22 mouse cellular contexts compared by ENCODE assay signal in the genomic region with DNA sequence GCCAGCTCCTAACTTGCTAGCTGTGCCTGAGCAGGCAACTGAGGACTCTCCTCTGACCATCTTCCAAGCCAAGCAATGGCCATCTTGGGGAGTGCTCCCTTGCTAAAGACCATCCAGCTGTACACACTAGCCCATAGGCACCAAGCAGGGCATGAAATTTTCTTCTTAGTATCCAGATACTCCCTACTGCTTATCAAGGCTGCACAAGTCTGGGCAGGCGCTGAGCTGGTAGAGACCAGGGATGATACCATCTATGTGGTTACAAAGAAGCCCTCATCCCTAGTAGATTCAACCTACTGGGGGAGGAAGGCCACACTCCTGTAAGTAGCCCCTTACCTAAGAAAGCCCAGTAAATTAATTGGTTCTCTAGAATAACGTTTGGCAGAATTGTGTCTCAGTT. TPM values are rescaled to one million over a fixed set of nuclear protein-coding genes. Genes with fewer than 3 reads are reported as not detected.
A peak's percentile ranks its signal among the peaks of the same experiment; 100 is the strongest.
DNase-seq lines count a peak whose midpoint lies in the region; ATAC-seq and TF ChIP-seq lines count a peak whose summit lies in the region.
"Had no signal": no experiment of that assay in that cellular context is flagged by ENCODE, and none has a peak within 500 bp of the region (broad histone marks: within the 10 kb centered on the region; RNA-seq: fewer than 3 reads in every experiment).

No protein-coding gene starts in this region.

- 76% methylated on average over 2 of the region's 2 CpGs for WGBS in heart, adult 2 months
- 78% methylated on average over 2 of the region's 2 CpGs for WGBS in lung, embryonic 15.5 days
- WGBS in intestine, embryonic 16.5 days: 75% methylated on average over 2 of the region's 2 CpGs

- TF ChIP-seq EP300 in heart, adult 2 months (IDR thresholded peaks at IDR 0.05; ENCODE audit: insufficient read depth, low read depth, low read length): no peak

- H3K79me2 ChIP-seq in heart, adult 2 months (replicated peaks; ENCODE audit: control insufficient read depth, insufficient read depth, low read length): no peaks in the 10 kb centered on the region

- TF ChIP-seq POLR2A in heart, adult 2 months (IDR thresholded peaks at IDR 0.05; ENCODE audit: insufficient read depth, low read depth, low read length): no peak

- H3K36me3 ChIP-seq in heart, adult 2 months (ENCODE audit: control insufficient read depth, insufficient read depth, low read length): peaks cover 4% of the 10 kb centered on the region
- H3K36me3 ChIP-seq in lung, embryonic 15.5 days: no peaks in the 10 kb centered on the region
- no peaks in the 10 kb centered on the region for H3K36me3 ChIP-seq in intestine, embryonic 16.5 days (ENCODE audit: control insufficient read depth, insufficient read depth, low read length)
- H3K36me3 ChIP-seq: embryonic facial prominence, embryonic 12.5 days; heart, embryonic 12.5 days; hindbrain, embryonic 12.5 days; limb, embryonic 10.5 days had no signal

- no peak overlapping the region for H3K4me3 ChIP-seq in heart, adult 2 months
- no peak overlapping the region for H3K4me3 ChIP-seq in lung, embryonic 15.5 days
- H3K4me3 ChIP-seq in brown adipose tissue, adult 24 weeks (ENCODE audit: insufficient read depth, low read depth, low read length): no peak overlapping the region
- no peak overlapping the region for H3K4me3 ChIP-seq in intestine, embryonic 16.5 days (ENCODE audit: low read length)
- H3K4me3 ChIP-seq: embryonic facial prominence, embryonic 12.5 days; heart, embryonic 12.5 days; hindbrain, embryonic 12.5 days; limb, embryonic 10.5 days had no signal

- no peak for TF ChIP-seq CTCF in heart, adult 2 months (IDR thresholded peaks at IDR 0.05)

- H3K27me3 ChIP-seq in heart, adult 2 months (ENCODE audit: control insufficient read depth, insufficient read depth, low read length): no peaks in the 10 kb centered on the region
- H3K27me3 ChIP-seq in lung, embryonic 15.5 days: no peaks in the 10 kb centered on the region
- H3K27me3 ChIP-seq in intestine, embryonic 16.5 days (replicated peaks; ENCODE audit: control insufficient read depth, insufficient read depth, low read length): no peaks in the 10 kb centered on the region
- H3K27me3 ChIP-seq: embryonic facial prominence, embryonic 12.5 days; heart, embryonic 12.5 days; hindbrain, embryonic 12.5 days had no signal

- peaks cover 24% of the 10 kb centered on the region for H3K4me1 ChIP-seq in heart, adult 2 months (ENCODE audit: control insufficient read depth, insufficient read depth, low read length)
- H3K4me1 ChIP-seq in lung, embryonic 15.5 days: peaks cover 43% of the 10 kb centered on the region
- H3K4me1 ChIP-seq in brown adipose tissue, adult 24 weeks (ENCODE audit: control insufficient read depth, insufficient read depth, insufficient read length, low read length): peaks cover 30% of the 10 kb centered on the region
- H3K4me1 ChIP-seq in intestine, embryonic 16.5 days (ENCODE audit: control insufficient read depth, insufficient read depth, low read length): peaks cover 6% of the 10 kb centered on the region; the same call in 1 of the 2 replicates

- ATAC-seq in lung, embryonic 15.5 days (ENCODE audit: borderline replicate concordance, extremely low read depth, low FRiP score, low TSS enrichment): no peak
- ATAC-seq in megakaryocyte-erythroid progenitor cell, adult 5-6 weeks (replicated peaks; ENCODE audit: low FRiP score, low TSS enrichment, poor library complexity, severe bottlenecking): peak; percentile 36; the same call in 1 of the 2 replicates
- ATAC-seq in intestine, embryonic 16.5 days: no peak
- ATAC-seq: forebrain, postnatal 0 days had no signal

- intact Hi-C loops in heart, adult 2 months (cut with DNase I): no loop called here

- peak overlapping the region; percentile 71 for H3K27ac ChIP-seq in heart, adult 2 months
- peak overlapping the region; percentile 53 for H3K27ac ChIP-seq in lung, embryonic 15.5 days
- H3K27ac ChIP-seq in brown adipose tissue, adult 24 weeks (replicated peaks; ENCODE audit: low read depth, low read length): peak overlapping the region; percentile 77
- H3K27ac ChIP-seq in intestine, embryonic 16.5 days (ENCODE audit: low read length): no peak overlapping the region
- H3K27ac ChIP-seq: embryonic facial prominence, embryonic 12.5 days; hindbrain, embryonic 12.5 days; kidney, postnatal 0 days; limb, embryonic 10.5 days had no signal

- no peak overlapping the region for H3K9ac ChIP-seq in heart, adult 2 months (ENCODE audit: low read depth, low read length)
- no peak overlapping the region for H3K9ac ChIP-seq in lung, embryonic 15.5 days
- H3K9ac ChIP-seq in intestine, embryonic 16.5 days (ENCODE audit: low read depth, low read length): no peak overlapping the region
- H3K9ac ChIP-seq: embryonic facial prominence, embryonic 12.5 days; forebrain, postnatal 0 days; heart, embryonic 12.5 days; hindbrain, embryonic 12.5 days; lung, embryonic 14.5 days had no signal

- no peaks in the 10 kb centered on the region for H3K9me3 ChIP-seq in lung, embryonic 15.5 days
- H3K9me3 ChIP-seq in intestine, embryonic 16.5 days (ENCODE audit: control insufficient read depth, low read length): no peaks in the 10 kb centered on the region
- H3K9me3 ChIP-seq: embryonic facial prominence, embryonic 12.5 days; heart, embryonic 12.5 days; hindbrain, embryonic 12.5 days; limb, embryonic 10.5 days had no signal

- no peak overlapping the region for H3K4me2 ChIP-seq in lung, embryonic 15.5 days
- H3K4me2 ChIP-seq in intestine, embryonic 16.5 days (ENCODE audit: low read depth, low read length): no peak overlapping the region
- H3K4me2 ChIP-seq: embryonic facial prominence, embryonic 12.5 days; heart, embryonic 12.5 days; hindbrain, embryonic 12.5 days; lung, embryonic 14.5 days; midbrain, embryonic 11.5 days had no signal

- no peak for DNase-seq in heart, adult 2 months
- DNase-seq in heart, postnatal 4 days: no peak
- DNase-seq in lung, postnatal 14 days: no peak
- DNase-seq: adrenal gland, postnatal 25 days; cerebellum, adult 18-20 months; cerebellum, postnatal 14 days; forebrain, postnatal 0 days; gastrocnemius, postnatal 14 days; kidney, adult 11 months; lung, embryonic 14.5 days; thymus, adult 18-20 months; thymus, postnatal 36 days had no signal

RNA-seq across cellular contexts. Expression of gene Itga6, which starts 7.0 kb away (rescaled TPM):
- 10 to 100 TPM; 45.3 to 65.8 TPM for total RNA-seq in heart, adult 2 months (2021)
- polyA plus RNA-seq in heart, adult 2 months (2012; rRNA removed): 31.8 and 58.9 TPM in 2 replicates
- total RNA-seq in heart, postnatal 4 days (2021): 100 to 1,000 TPM; 104 to 114 TPM
- 77.1 and 81.4 TPM in 2 replicates for polyA plus RNA-seq in lung, embryonic 15.5 days (2015; fragmentation: Nextera tagmentation; extraction: Ambion mirVana)
- polyA plus RNA-seq in brown adipose tissue, adult 24 weeks (2012; ENCODE audit: insufficient read depth, insufficient read length, missing spikeins): 14.9 and 28.2 TPM in 2 replicates
- total RNA-seq in megakaryocyte-erythroid progenitor cell, adult 5-6 weeks (2014; fragmentation: Nextera tagmentation): 20.3 and 21.2 TPM in 2 replicates
- 30.4 and 45.3 TPM in 2 replicates for total RNA-seq in megakaryocyte-erythroid progenitor cell, adult 5-6 weeks (2017)
- 22.6 and 28.0 TPM in 2 replicates for polyA plus RNA-seq in intestine, embryonic 16.5 days (2015; fragmentation: Nextera tagmentation; extraction: Ambion mirVana)
